Mouse (Mus musculus): Measurements from ENCODE around the gene Rest. TPM values are rescaled to one million over a fixed set of nuclear protein-coding genes. Genes with fewer than 3 reads are reported as not detected.

Gene Rest
- polyA plus RNA-seq, 1 experiment from 2014 or later, result 6.7 TPM

GRCm38 (mm10) chr5:77324936-77325335, 59.6 kb downstream of the Rest start:
- Histone ChIP-seq H3K4me2 (ENCODE audit: low read length) (no peak overlapping the region), H3K27me3 (replicated peaks; ENCODE audit: control insufficient read depth, insufficient read depth, low read length) (no peaks in the 10 kb centered on the region), H3K4me1 (replicated peaks; ENCODE audit: control insufficient read depth, insufficient read depth, low read length) (no peaks in the 10 kb centered on the region), H3K4me3 (replicated peaks; ENCODE audit: low read length) (no peak overlapping the region), H3K27ac (ENCODE audit: low read length) (no peak overlapping the region), H3K9ac (replicated peaks; ENCODE audit: low read depth, low read length) (no peak overlapping the region), H3K9me3 (ENCODE audit: control insufficient read depth, low read length) (no peaks in the 10 kb centered on the region), H3K36me3 (ENCODE audit: control insufficient read depth, insufficient read depth) (peaks cover 60% of the 10 kb centered on the region)
- WGBS, result 90% methylated on average over 1 of the region's 1 CpGs
- ATAC-seq, result no peak

- 75% methylated on average over 5 of the region's 5 CpGs for WGBS
- no peaks in the 10 kb centered on the region for H3K27me3 ChIP-seq (replicated peaks; ENCODE audit: control insufficient read depth, insufficient read depth, low read length)
- ATAC-seq, result no peak
These were observed 64.9 kb downstream of the Rest start for GRCm38 (mm10) chr5:77330154-77330553.

More at GRCm38 (mm10) chr5:77330154-77330553, 64.9 kb downstream of the Rest start:
- Histone ChIP-seq H3K9me3 (ENCODE audit: control insufficient read depth, low read length) (no peaks in the 10 kb centered on the region), H3K4me2 (ENCODE audit: low read length) (no peak overlapping the region), H3K4me3 (replicated peaks; ENCODE audit: low read length) (no peak overlapping the region), H3K27ac (ENCODE audit: low read length) (no peak overlapping the region), H3K9ac (replicated peaks; ENCODE audit: low read depth, low read length) (no peak overlapping the region), H3K4me1 (replicated peaks; ENCODE audit: control insufficient read depth, insufficient read depth, low read length) (no peaks in the 10 kb centered on the region), H3K36me3 (ENCODE audit: control insufficient read depth, insufficient read depth) (peaks cover 58% of the 10 kb centered on the region)

Small RNA genes lying within 50 kb of the gene (microRNA-seq; reads per million reads assigned to microRNA genes)
- gene Mir5098, result not detected

Other genes starting within 250 kb of the Rest start
- gene Thegl, start 249.5 kb upstream of the Rest start, polyA plus RNA-seq (2015; fragmentation: Nextera tagmentation; extraction: Ambion mirVana), result 0.25 and 0.80 TPM in 2 replicates
- gene Hopx, start 150.4 kb upstream of the Rest start, polyA plus RNA-seq (2015; fragmentation: Nextera tagmentation; extraction: Ambion mirVana), result 1.2 and 1.6 TPM in 2 replicates
- gene Spink2, start 54.0 kb upstream of the Rest start, polyA plus RNA-seq (2015; fragmentation: Nextera tagmentation; extraction: Ambion mirVana), result 0.35 and 0.61 TPM in 2 replicates
- 41.0 and 46.7 TPM in 2 replicates for gene Noa1, start 44.6 kb downstream of the Rest start, polyA plus RNA-seq (2015; fragmentation: Nextera tagmentation; extraction: Ambion mirVana)
- gene Polr2b, start 44.7 kb downstream of the Rest start, polyA plus RNA-seq (2015; fragmentation: Nextera tagmentation; extraction: Ambion mirVana), result 74.8 and 84.3 TPM in 2 replicates
- gene Igfbp7, start 142.6 kb downstream of the Rest start, polyA plus RNA-seq (2015; fragmentation: Nextera tagmentation; extraction: Ambion mirVana), result 55.8 and 58.1 TPM in 2 replicates

Data from forebrain, embryonic 16.5 days (tissue).